Mouse (Mus musculus) liver, adult 2 months (tissue): Measurements from ENCODE around the gene Il12rb2. TPM values are rescaled to one million over a fixed set of nuclear protein-coding genes. Genes with fewer than 3 reads are reported as not detected.

ENCODE experiments used
- DNase-seq: peaks from one replicate; pipeline ENCODE4 v3.0.0-alpha.2; 2011; ENCODE audit warnings: low read depth, low spot score; ENCODE audit errors: extremely low read depth
- H3K27ac ChIP-seq: fragments of 200-500 bp; replicated peaks from 2 replicates; pipeline ENCODE4 v1.5.1; 2012; ENCODE audit warnings: low read depth, mild to moderate bottlenecking, control low read depth, inconsistent platforms, low read length; ENCODE audit not compliant: insufficient read depth
- H3K27me3 ChIP-seq: fragments of 200-500 bp; 2 replicates; pipeline ENCODE4 v1.6.1; 2012; ENCODE audit warnings: mild to moderate bottlenecking, moderate library complexity, low read length, inconsistent platforms; ENCODE audit not compliant: control insufficient read depth, insufficient read depth
- H3K36me3 ChIP-seq: fragments of 200-500 bp; 2 replicates; pipeline ENCODE4 v1.6.1; 2012; ENCODE audit warnings: low read length, inconsistent platforms; ENCODE audit not compliant: control insufficient read depth, insufficient read depth
- H3K4me1 ChIP-seq: fragments of 200-500 bp; 2 replicates; pipeline ENCODE4 v1.6.1; 2011; ENCODE audit warnings: low read length; ENCODE audit not compliant: control insufficient read depth, insufficient read depth
- H3K4me3 ChIP-seq: fragments of 200-500 bp; 2 replicates; pipeline ENCODE4 v1.5.1; 2011; ENCODE audit warnings: low read depth, mild to moderate bottlenecking, control low read depth, low read length, moderate library complexity; ENCODE audit not compliant: insufficient read depth
- H3K79me2 ChIP-seq: fragments of 200-500 bp; 2 replicates; pipeline ENCODE4 v1.6.1; 2012; ENCODE audit warnings: inconsistent platforms, mild to moderate bottlenecking, low read length, moderate library complexity; ENCODE audit not compliant: control insufficient read depth, insufficient read depth
- H3K9ac ChIP-seq: fragments of 200-500 bp; 2 replicates; pipeline ENCODE4 v1.6.1; 2012; ENCODE audit warnings: low read depth, mild to moderate bottlenecking, control low read depth, inconsistent platforms, low read length
- CTCF ChIP-seq: fragments of 200-500 bp; IDR thresholded peaks from 2 replicates; pipeline ENCODE4 v1.5.1; 2011; ENCODE audit warnings: low read depth, low read length, control low read depth
- POLR2A ChIP-seq: fragments of 200-500 bp; IDR thresholded peaks from 2 replicates; pipeline ENCODE4 v1.6.1; 2011; ENCODE audit warnings: low read length, control low read depth; ENCODE audit not compliant: insufficient read depth; ENCODE audit errors: extremely low read depth
- WGBS: fragments of 180-500 bp; shearing (Covaris S2); methylation state at CpG from one replicate; pipeline ENCODE4 v1.1.7; 2018; 5-methylcytosine and 5-hydroxymethylcytosine counted together
- polyA plus RNA-seq: library from polyadenylated mRNA; depleted of rRNA; stranded (reverse); fragments of >200 nt; gene quantifications from 2 replicates; pipeline ENCODE4 v1.2.3, GENCODE M21; 2012
- total RNA-seq: library from RNA; depleted of rRNA; stranded (reverse); fragments of >200 nt; gene quantifications from 2 replicates; pipeline ENCODE4 v1.2.3, GENCODE M21; 2014

Il12rb2 gene
- total and polyA plus RNA-seq, 2 experiments, result 0.09 to 0.20 TPM

- Histone ChIP-seq H3K27me3 (no peaks in the 10 kb centered on the region), H3K4me3 (no peak overlapping the region), H3K27ac (no peak overlapping the region), H3K9ac (no peak overlapping the region), H3K4me1 (no peaks in the 10 kb centered on the region), H3K36me3 (no peaks in the 10 kb centered on the region), H3K79me2 (no peaks in the 10 kb centered on the region)
- no peak for TF ChIP-seq POLR2A
- TF ChIP-seq CTCF, result no peak
- no peak for DNase-seq
- whole genome bisulfite sequencing, result 75% methylated on average over 5 of the region's 5 CpGs
These were observed 23.6 kb upstream of the Il12rb2 start for GRCm38 (mm10) chr6:67399551-67399950.

GRCm38 (mm10) chr6:67365785-67366184 lies 10.2 kb downstream of the Il12rb2 start:
- WGBS, result 54% methylated on average over 4 of the region's 4 CpGs
- H3K9ac ChIP-seq, result no peak overlapping the region
- TF ChIP-seq POLR2A (no peak), CTCF (no peak)

GRCm38 (mm10) chr6:67348065-67348464 lies 27.9 kb downstream of the Il12rb2 start:
- peak; percentile 3 for DNase-seq
- WGBS, result 73% methylated on average over 6 of the region's 6 CpGs
- H3K27me3 ChIP-seq, result no peaks in the 10 kb centered on the region
- no peaks in the 10 kb centered on the region for H3K4me1 ChIP-seq
- no peaks in the 10 kb centered on the region for H3K79me2 ChIP-seq
- H3K9ac ChIP-seq, result no peak overlapping the region
- H3K36me3 ChIP-seq, result no peaks in the 10 kb centered on the region
- TF ChIP-seq CTCF, result no peak
- TF ChIP-seq POLR2A, result no peak
- H3K4me3 ChIP-seq, result no peak overlapping the region
- no peak overlapping the region for H3K27ac ChIP-seq

More at GRCm38 (mm10) chr6:67365785-67366184, 10.2 kb downstream of the Il12rb2 start:
- peak; percentile 90 for DNase-seq
- Histone ChIP-seq H3K27me3 (no peaks in the 10 kb centered on the region), H3K36me3 (no peaks in the 10 kb centered on the region), H3K4me3 (no peak overlapping the region), H3K79me2 (no peaks in the 10 kb centered on the region), H3K4me1 (peaks cover 6% of the 10 kb centered on the region; the same call in 1 of the 2 replicates), H3K27ac (peak overlapping the region; percentile 42; the same call in 1 of the 2 replicates)

- no peak overlapping the region for H3K4me3 ChIP-seq
- no peak overlapping the region for H3K27ac ChIP-seq
- no peaks in the 10 kb centered on the region for H3K27me3 ChIP-seq
- DNase-seq, result no peak
- H3K79me2 ChIP-seq, result no peaks in the 10 kb centered on the region
- no peak for TF ChIP-seq CTCF
- no peak for TF ChIP-seq POLR2A
- no peaks in the 10 kb centered on the region for H3K4me1 ChIP-seq
- H3K9ac ChIP-seq, result no peak overlapping the region
- H3K36me3 ChIP-seq, result no peaks in the 10 kb centered on the region
These were observed 36.5 kb downstream of the Il12rb2 start for GRCm38 (mm10) chr6:67339494-67339893.

- no peaks in the 10 kb centered on the region for H3K36me3 ChIP-seq
- H3K9ac ChIP-seq, result no peak overlapping the region
- H3K27ac ChIP-seq, result no peak overlapping the region
- no peak for TF ChIP-seq CTCF
- no peak for TF ChIP-seq POLR2A
- H3K79me2 ChIP-seq, result no peaks in the 10 kb centered on the region
- no peak overlapping the region for H3K4me3 ChIP-seq
- H3K4me1 ChIP-seq, result no peaks in the 10 kb centered on the region
- no peak for DNase-seq
- H3K27me3 ChIP-seq, result no peaks in the 10 kb centered on the region
These were observed 38.0 kb downstream of the Il12rb2 start for GRCm38 (mm10) chr6:67337943-67338342.

GRCm38 (mm10) chr6:67323788-67324187 lies 52.2 kb downstream of the Il12rb2 start:
- no peak for TF ChIP-seq CTCF
- no peak for TF ChIP-seq POLR2A

More at GRCm38 (mm10) chr6:67323788-67324187, 52.2 kb downstream of the Il12rb2 start:
- H3K36me3 ChIP-seq, result no peaks in the 10 kb centered on the region
- H3K4me3 ChIP-seq, result no peak overlapping the region
- H3K79me2 ChIP-seq, result no peaks in the 10 kb centered on the region
- no peak overlapping the region for H3K27ac ChIP-seq
- no peaks in the 10 kb centered on the region for H3K27me3 ChIP-seq
- no peak overlapping the region for H3K9ac ChIP-seq
- WGBS, result 86% methylated on average over 3 of the region's 3 CpGs
- H3K4me1 ChIP-seq, result no peaks in the 10 kb centered on the region
- no peak for DNase-seq
